Mouse (Mus musculus) brain, embryonic 14.5 days (tissue): ENCODE data around the gene Creg2.

ENCODE experiments used
- CTCF ChIP-seq: fragments of 200-500 bp; IDR thresholded peaks from 2 replicates; pipeline ENCODE4 v1.5.1; 2012; ENCODE audit warnings: inconsistent platforms, mild to moderate bottlenecking, moderate library complexity, borderline replicate concordance; ENCODE audit not compliant: insufficient read depth, insufficient read length; ENCODE audit errors: extremely low read depth
- POLR2A ChIP-seq: fragments of 200-500 bp; IDR thresholded peaks from 2 replicates; pipeline ENCODE4 v1.6.1; 2012; ENCODE audit warnings: mild to moderate bottlenecking, inconsistent platforms, borderline replicate concordance; ENCODE audit not compliant: poor library complexity, insufficient read depth, insufficient read length, severe bottlenecking; ENCODE audit errors: extremely low read depth

DNA sequence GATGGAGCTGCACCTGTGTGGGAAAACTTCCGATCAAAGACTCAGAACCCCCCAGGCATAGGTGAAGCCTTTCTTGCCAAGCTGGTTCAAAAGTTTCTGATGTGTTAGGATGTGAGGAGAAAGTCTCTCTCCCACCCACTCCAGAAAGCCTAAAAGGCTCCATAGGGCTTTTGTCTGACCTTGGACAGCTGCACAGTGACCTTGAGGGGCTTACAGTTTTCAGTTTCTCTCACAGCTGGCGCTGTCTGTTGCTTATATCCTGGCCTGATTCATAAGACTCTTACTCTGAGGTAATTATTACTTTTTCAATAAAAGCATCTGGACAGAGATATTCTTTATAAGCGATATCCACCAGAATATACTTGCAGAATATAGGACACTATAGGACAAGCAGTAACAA lies 38.2 kb downstream of the Creg2 start:
- TF ChIP-seq POLR2A: no peak
- no peak for TF ChIP-seq CTCF
